Mouse (Mus musculus): ENCODE measurements around the gene H2-Q2. TPM values are rescaled to one million over a fixed set of nuclear protein-coding genes. Genes with fewer than 3 reads are reported as not detected.

H2-Q2 gene
- 10 to 100 TPM; 13.7 to 17.0 TPM for total RNA-seq (2023)

GRCm38 (mm10) chr17:35342071-35342671, at the start of gene H2-Q2:
Gene H2-Q2, plus strand, starts transcription at chr17:35342242.

DNA sequence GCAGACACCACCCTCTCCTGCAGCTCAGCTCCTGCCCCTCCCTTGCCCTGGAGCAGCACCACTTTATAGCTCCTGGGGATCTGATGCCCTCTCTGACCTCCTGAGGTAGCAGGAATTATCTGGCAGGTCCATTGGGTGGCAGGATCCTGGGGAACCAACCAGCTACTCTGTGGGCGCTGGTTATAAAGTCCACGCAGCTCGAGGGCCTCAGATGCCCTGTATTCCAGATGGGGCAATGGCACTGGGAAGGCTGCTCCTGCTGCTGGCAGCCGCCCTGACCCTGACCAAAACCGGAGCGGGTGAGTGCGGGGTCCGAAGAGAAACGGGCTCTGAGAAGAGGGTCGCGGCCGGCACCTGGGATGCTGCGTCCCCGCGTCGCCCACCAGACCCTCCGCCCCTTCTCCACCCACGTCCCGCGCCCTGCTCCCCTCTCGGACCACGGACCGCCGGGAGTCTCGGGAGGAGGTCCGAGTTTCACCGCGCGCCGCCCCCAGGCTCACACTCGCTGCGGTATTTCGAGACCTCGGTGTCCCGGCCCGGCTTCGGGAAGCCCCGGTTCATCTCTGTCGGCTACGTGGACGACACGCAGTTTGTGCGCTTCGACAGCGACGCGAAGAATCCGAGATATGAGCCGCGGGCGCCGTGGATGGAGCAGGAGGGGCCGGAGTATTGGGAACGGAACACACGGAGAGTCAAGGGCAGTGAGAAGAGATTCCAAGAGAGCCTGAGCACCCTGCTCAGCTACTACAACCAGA, 21.5 kb upstream of the H2-Q2 start, which contains the start of gene H2-Q1:
H2-Q1 (plus strand) TSS at position 79 of the 755 bp plus-strand sequence.

GRCm38 (mm10) chr17:35379369-35379728, 37.3 kb downstream of the H2-Q2 start, which contains the start of gene H2-Q4:
Gene H2-Q4, plus strand, starts transcription at chr17:35379617.

Other genes with a start within 250 kb of the H2-Q2 start
- not detected for gene Ly6g5c, start 234.0 kb upstream of the H2-Q2 start, total RNA-seq (2023)
- 1 to 10 TPM; 2.7 to 5.4 TPM for gene Ly6g5b, start 226.8 kb upstream of the H2-Q2 start, total RNA-seq (2023)
- 10 to 100 TPM; 33.5 to 34.9 TPM for gene Gpank1, start 220.8 kb upstream of the H2-Q2 start, total RNA-seq (2023)
- gene Csnk2b, start 220.2 kb upstream of the H2-Q2 start, total RNA-seq (2023): 100 to 1,000 TPM; 152 to 162 TPM
- gene D17H6S53E, start 215.9 kb upstream of the H2-Q2 start, total RNA-seq (2023): 10 to 100 TPM; 26.0 to 26.8 TPM
- gene Apom, start 210.2 kb upstream of the H2-Q2 start, total RNA-seq (2023): 1 to 10 TPM in 1 of 2 experiments, under 1 TPM in 1; 0.55 to 1.7 TPM
- gene Bag6, start 207.1 kb upstream of the H2-Q2 start, total RNA-seq (2023): 100 to 1,000 TPM; 403 to 408 TPM
- gene Prrc2a, start 177.3 kb upstream of the H2-Q2 start, total RNA-seq (2023): 100 to 1,000 TPM; 299 to 313 TPM
- gene Aif1, start 166.2 kb upstream of the H2-Q2 start, total RNA-seq (2023): 1 to 10 TPM; 1.2 to 2.0 TPM
- 1 to 10 TPM; 4.5 to 8.7 TPM for gene Lst1, start 153.8 kb upstream of the H2-Q2 start, total RNA-seq (2023)
- 100 to 1,000 TPM; 598 to 633 TPM for gene Ltb, start 147.8 kb upstream of the H2-Q2 start, total RNA-seq (2023)
- 10 to 100 TPM; 17.7 to 18.6 TPM for gene Tnf, start 140.2 kb upstream of the H2-Q2 start, total RNA-seq (2023)
- gene Lta, start 136.9 kb upstream of the H2-Q2 start, total RNA-seq (2023): 10 to 100 TPM; 14.1 to 17.3 TPM
- gene Gm16181, start 121.4 kb upstream of the H2-Q2 start, total RNA-seq (2023): not detected
- 1 to 10 TPM; 2.8 to 3.1 TPM for gene Atp6v1g2, start 108.6 kb upstream of the H2-Q2 start, total RNA-seq (2023)
- gene Nfkbil1, start 106.5 kb upstream of the H2-Q2 start, total RNA-seq (2023): 10 to 100 TPM; 15.8 to 16.0 TPM
- gene Ddx39b, start 100.5 kb upstream of the H2-Q2 start, total RNA-seq (2023): 100 to 1,000 TPM; 432 to 439 TPM
- 1,000 to 10,000 TPM; 2,662 to 2,726 TPM for gene H2-D1, start 79.5 kb upstream of the H2-Q2 start, total RNA-seq (2023)
- 10 to 100 TPM; 17.9 to 23.8 TPM for gene H2-Q1, start 21.8 kb upstream of the H2-Q2 start, total RNA-seq (2023)
- gene H2-Q4, start 37.4 kb downstream of the H2-Q2 start, total RNA-seq (2023): 100 to 1,000 TPM; 534 to 564 TPM
- gene H2-Q6, start 82.6 kb downstream of the H2-Q2 start, total RNA-seq (2023): 100 to 1,000 TPM; 203 to 218 TPM
- gene H2-Q7, start 96.9 kb downstream of the H2-Q2 start, total RNA-seq (2023): 100 to 1,000 TPM; 546 to 576 TPM
- 10 to 100 TPM; 83.5 to 96.7 TPM for gene H2-Q10, start 127.8 kb downstream of the H2-Q2 start, total RNA-seq (2023)
- 1 to 10 TPM in 1 of 2 experiments, not detected in 1; 1.1 TPM for gene Pou5f1, start 163.8 kb downstream of the H2-Q2 start, total RNA-seq (2023)
- 10 to 100 TPM in 1 of 2 experiments, 1 to 10 TPM in 1; 9.7 to 14.6 TPM for gene Tcf19, start 174.6 kb downstream of the H2-Q2 start, total RNA-seq (2023)
- 10 to 100 TPM; 16.7 to 18.7 TPM for gene Cchcr1, start 174.9 kb downstream of the H2-Q2 start, total RNA-seq (2023)
- under 1 TPM in 1 of 2 experiments, not detected in 1; 0.70 TPM for gene Psors1c2, start 191.0 kb downstream of the H2-Q2 start, total RNA-seq (2023)
- gene Cdsn, start 209.9 kb downstream of the H2-Q2 start, total RNA-seq (2023): not detected
- not detected for gene 2300002M23Rik, start 225.2 kb downstream of the H2-Q2 start, total RNA-seq (2023)